Mouse (Mus musculus) embryonic facial prominence, embryonic 12.5 days (tissue): ENCODE measurements around the gene Adamts20. TPM values are rescaled to one million over a fixed set of nuclear protein-coding genes. Genes with fewer than 3 reads are reported as not detected.
"Not testable (repeated sequence)": the region's sequence is repeated elsewhere in the genome, so short reads cannot be mapped to it uniquely, and the experiment has no call there.

ENCODE experiments used
- ATAC-seq: fragments of 200-750 bp; cut with Nextera tagmentation; 2 replicates; pipeline ENCODE4 v1.8.0; 2017; ENCODE audit not compliant: insufficient number of reproducible peaks, insufficient read depth, low FRiP score, low TSS enrichment
- H3K27ac ChIP-seq: fragments of 300-500 bp; sonication (generic); 2 replicates; pipeline ENCODE4 v1.5.1; 2016; ENCODE audit warnings: mild to moderate bottlenecking
- H3K27me3 ChIP-seq: fragments of 300-500 bp; sonication (generic); 2 replicates; pipeline ENCODE4 v1.6.1; 2016; ENCODE audit warnings: mild to moderate bottlenecking, moderate library complexity
- H3K36me3 ChIP-seq: fragments of 300-500 bp; sonication (generic); 2 replicates; pipeline ENCODE4 v1.6.1; 2016; ENCODE audit warnings: mild to moderate bottlenecking
- H3K4me1 ChIP-seq: fragments of 300-500 bp; sonication (generic); 2 replicates; pipeline ENCODE4 v1.6.1; 2016
- H3K4me2 ChIP-seq: fragments of 300-500 bp; sonication (generic); replicated peaks from 2 replicates; pipeline ENCODE4 v1.6.1; 2016; ENCODE audit warnings: mild to moderate bottlenecking, moderate library complexity
- H3K4me3 ChIP-seq: fragments of 300-500 bp; sonication (generic); 2 replicates; pipeline ENCODE4 v1.5.1; 2016; ENCODE audit warnings: mild to moderate bottlenecking
- H3K9ac ChIP-seq: fragments of 300-500 bp; sonication (generic); 2 replicates; pipeline ENCODE4 v1.6.1; 2016; ENCODE audit warnings: mild to moderate bottlenecking, moderate library complexity
- H3K9me3 ChIP-seq: fragments of 300-500 bp; sonication (generic); 2 replicates; pipeline ENCODE4 v1.6.1; 2016; ENCODE audit warnings: mild to moderate bottlenecking, moderate library complexity
- WGBS: fragments of 180-500 bp; shearing (Covaris S2); methylation state at CpG from one replicate; pipeline ENCODE4 v1.1.7; 2016; 5-methylcytosine and 5-hydroxymethylcytosine counted together
- polyA plus RNA-seq: library from polyadenylated mRNA; unstranded; fragments of >200 nt; fragmentation: Nextera tagmentation; extraction: Ambion mirVana; gene quantifications from 2 replicates; pipeline ENCODE4 v1.2.1, GENCODE M21; 2016

The Adamts20 gene
- 11.7 and 12.7 TPM in 2 replicates for polyA plus RNA-seq

DNA sequence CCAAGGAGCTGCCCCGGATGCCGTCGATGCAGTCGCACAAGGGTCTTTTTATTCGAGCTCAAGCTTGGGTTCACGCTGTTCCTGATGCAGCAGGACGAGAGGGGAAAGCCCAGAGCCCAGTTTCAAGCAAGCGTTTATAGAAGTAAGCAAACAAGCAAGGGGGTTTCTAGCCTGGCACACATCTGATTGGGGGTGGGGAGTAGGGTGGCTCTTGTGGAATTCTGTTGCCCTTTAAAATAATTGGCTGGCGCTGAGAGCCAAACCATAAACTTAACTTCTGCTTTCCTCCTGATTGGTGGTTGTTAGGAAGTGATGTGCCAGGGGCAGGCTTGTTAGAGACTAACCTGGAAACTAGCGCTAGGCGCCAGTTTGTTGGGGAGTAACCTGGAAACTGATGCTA is at the start of gene Adamts20:
Adamts20 (minus strand) TSS at position 101 of the 400 bp plus-strand sequence.
- 85% methylated on average over 11 of the region's 11 CpGs for WGBS
- Histone ChIP-seq H3K9ac (no peak within 1 kb of the TSS), H3K36me3 (no peaks in the 10 kb centered on the region), H3K4me3 (no peak within 1 kb of the TSS), H3K4me2 (no peak within 1 kb of the TSS), H3K27ac (no peak within 1 kb of the TSS), H3K9me3 (no peaks in the 10 kb centered on the region), H3K4me1 (peaks cover 7% of the 10 kb centered on the region; the same call in 1 of the 2 replicates), H3K27me3 (no peaks in the 10 kb centered on the region)
- no peak for ATAC-seq

DNA sequence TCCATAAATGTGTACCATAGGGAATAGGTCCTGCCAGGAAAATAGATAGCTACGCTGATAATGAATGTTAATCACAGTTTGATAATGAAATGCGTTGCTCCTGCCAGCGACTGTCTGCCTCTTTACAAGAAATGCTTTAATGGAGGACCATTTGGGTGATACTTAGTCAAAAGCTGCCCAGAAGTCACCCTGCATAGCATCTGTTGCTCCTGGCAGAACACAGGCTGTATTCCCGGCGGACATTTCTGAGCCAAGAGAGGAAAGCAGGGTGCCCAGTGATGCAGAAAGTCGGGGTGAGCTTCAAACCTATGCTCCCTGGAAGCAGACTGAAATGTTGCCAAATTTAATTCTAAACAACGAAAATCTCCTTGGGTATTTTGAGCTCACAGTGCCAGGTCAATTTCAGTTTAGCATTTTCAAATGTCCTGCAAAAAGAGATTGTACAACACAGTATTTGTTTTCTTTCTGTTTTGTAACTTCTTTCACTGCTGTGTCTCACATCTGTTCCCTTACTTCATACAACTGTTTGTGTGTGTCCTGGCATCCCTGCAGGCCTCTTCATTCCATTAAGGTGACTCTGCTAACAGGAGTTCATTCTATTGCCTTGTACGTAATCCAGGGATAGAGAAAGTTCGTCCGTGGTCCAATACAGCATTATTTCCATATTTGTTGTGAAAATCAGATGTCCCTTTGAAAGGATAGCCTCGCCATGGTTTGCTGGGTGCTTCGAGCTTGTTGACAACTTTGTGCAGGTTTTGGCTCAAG is 38.4 kb upstream of the Adamts20 start:
- H3K4me3 ChIP-seq: no peak overlapping the region
- H3K36me3 ChIP-seq: no peaks in the 10 kb centered on the region; the same call in 1 of the 2 replicates
- no peaks in the 10 kb centered on the region for H3K4me1 ChIP-seq
- no peak overlapping the region for H3K9ac ChIP-seq
- H3K9me3 ChIP-seq: no peaks in the 10 kb centered on the region
- ATAC-seq: no peak
- 83% methylated on average over 12 of the region's 12 CpGs for WGBS
- H3K27ac ChIP-seq: no peak overlapping the region
- H3K4me2 ChIP-seq: no peak overlapping the region
- no peaks in the 10 kb centered on the region for H3K27me3 ChIP-seq

DNA sequence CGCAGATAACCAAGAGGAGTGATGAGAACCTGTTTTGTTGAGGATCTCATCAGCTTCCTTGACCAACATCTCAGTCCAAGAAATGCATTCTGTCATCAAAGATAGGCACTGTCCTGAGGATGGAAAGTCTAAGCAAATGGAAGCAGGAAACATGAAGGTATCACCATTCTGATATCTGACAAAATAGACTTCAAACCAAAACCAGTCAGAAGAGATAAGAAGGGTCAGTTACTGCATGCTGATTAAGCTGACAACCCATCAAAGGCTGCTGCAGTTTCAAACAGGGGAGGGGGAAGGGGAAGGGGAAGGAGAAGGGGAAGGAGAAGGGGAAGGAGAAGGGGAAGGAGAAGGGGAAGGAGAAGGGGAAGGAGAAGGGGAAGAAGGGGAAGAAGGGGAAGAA is 34.0 kb upstream of the Adamts20 start:
- Histone ChIP-seq H3K9me3 (no peaks in the 10 kb centered on the region), H3K27ac (no peak overlapping the region), H3K4me3 (no peak overlapping the region), H3K36me3 (no peaks in the 10 kb centered on the region; the same call in 1 of the 2 replicates), H3K4me1 (no peaks in the 10 kb centered on the region), H3K9ac (no peak overlapping the region), H3K4me2 (no peak overlapping the region), H3K27me3 (no peaks in the 10 kb centered on the region)
- 86% methylated on average over 1 of the region's 1 CpGs for WGBS
- no peak for ATAC-seq

DNA sequence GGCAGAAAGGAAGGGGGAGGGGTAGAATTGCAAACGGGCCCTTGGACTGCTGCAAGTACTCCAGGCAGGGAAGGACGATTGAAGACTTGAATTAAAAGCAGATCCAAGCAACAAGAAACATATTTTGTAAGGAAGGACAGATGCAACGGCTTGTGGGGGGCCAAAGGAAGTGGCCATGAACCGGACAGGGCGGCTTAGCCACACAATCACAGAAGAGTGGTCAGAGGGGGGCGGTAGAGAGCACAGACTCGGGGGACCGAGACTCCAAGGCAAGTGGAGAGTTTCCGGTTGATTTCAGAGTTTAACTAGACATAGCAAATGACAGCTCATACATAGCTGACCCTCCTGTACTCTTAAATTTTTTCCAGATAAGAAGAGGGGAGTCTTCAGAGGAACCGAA is 30.7 kb upstream of the Adamts20 start:
- Histone ChIP-seq H3K9ac (no peak overlapping the region), H3K9me3 (no peaks in the 10 kb centered on the region), H3K27ac (no peak overlapping the region), H3K4me2 (no peak overlapping the region), H3K4me3 (no peak overlapping the region), H3K36me3 (no peaks in the 10 kb centered on the region), H3K27me3 (no peaks in the 10 kb centered on the region), H3K4me1 (no peaks in the 10 kb centered on the region)
- no peak for ATAC-seq
- WGBS: 57% methylated on average over 10 of the region's 10 CpGs

DNA sequence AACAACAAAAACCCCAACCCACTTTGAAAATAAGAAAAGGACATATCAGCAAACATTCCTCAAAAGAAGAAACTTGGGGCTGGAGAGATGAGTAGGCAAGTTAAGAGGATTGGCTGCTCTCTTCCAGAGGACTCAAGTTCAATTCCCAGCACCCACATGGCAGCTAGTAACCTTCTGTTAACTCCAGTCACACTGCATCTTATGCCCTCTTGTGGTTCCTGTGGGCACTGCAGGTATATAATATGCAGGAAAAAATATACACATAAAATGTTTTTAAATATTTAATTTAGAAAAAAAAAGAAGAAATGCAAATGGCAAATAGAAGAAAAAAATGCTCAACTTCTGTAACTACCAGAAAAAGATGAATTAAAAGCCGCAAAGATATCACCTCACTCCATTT is 29.2 kb upstream of the Adamts20 start:
- ATAC-seq: no peak
- no peak overlapping the region for H3K4me2 ChIP-seq
- no peaks in the 10 kb centered on the region for H3K27me3 ChIP-seq
- H3K36me3 ChIP-seq: no peaks in the 10 kb centered on the region
- H3K4me3 ChIP-seq: no peak overlapping the region
- H3K9ac ChIP-seq: no peak overlapping the region
- H3K9me3 ChIP-seq: no peaks in the 10 kb centered on the region
- H3K4me1 ChIP-seq: no peaks in the 10 kb centered on the region
- no peak overlapping the region for H3K27ac ChIP-seq
- 98% methylated on average over 1 of the region's 1 CpGs for WGBS

DNA sequence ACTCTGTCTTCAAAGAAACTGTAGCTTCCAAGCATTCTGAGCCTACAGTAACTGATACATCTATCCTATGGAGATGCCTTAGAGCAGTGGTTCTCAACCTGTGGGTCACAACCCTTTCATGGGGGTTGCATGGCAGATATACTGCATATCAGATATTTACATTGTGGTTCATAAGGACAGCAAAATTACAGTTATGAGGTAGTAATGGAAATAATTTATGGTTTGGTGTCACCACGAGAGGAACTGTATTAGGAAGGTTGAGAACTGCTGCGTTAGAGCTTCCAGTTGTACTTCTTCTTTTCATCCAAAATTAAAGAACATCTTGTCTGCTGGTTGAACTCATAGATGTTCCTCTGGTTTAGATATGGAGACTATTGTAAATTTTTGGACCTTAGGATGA is 24.2 kb upstream of the Adamts20 start:
- WGBS: 84% methylated on average over 2 of the region's 2 CpGs
- H3K27me3 ChIP-seq: no peaks in the 10 kb centered on the region
- no peak overlapping the region for H3K4me3 ChIP-seq
- H3K9ac ChIP-seq: no peak overlapping the region
- no peak for ATAC-seq
- H3K4me1 ChIP-seq: no peaks in the 10 kb centered on the region
- no peaks in the 10 kb centered on the region for H3K9me3 ChIP-seq
- no peak overlapping the region for H3K4me2 ChIP-seq
- no peaks in the 10 kb centered on the region for H3K36me3 ChIP-seq
- no peak overlapping the region for H3K27ac ChIP-seq

DNA sequence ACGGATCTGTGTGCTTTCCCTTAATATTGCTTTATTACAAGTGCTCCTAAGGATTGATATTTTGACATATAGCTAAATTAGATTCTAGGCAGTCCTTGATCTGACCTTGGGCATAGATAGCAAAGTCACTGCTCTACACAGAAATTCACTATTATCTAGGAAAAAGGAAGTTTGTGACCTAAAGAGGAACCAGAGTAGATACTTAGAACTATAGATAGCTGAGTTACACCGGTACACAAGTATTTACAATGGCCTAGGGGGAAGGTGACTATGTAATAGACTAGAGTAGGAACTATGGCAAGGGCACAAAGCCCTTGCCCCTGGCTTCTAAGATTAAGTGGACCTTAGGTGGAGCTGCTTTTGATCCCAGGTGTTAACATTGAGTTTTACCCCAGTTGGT is 22.8 kb upstream of the Adamts20 start:
- not testable (repeated sequence) for H3K4me3 ChIP-seq, H3K4me2 ChIP-seq, H3K9ac ChIP-seq, H3K27ac ChIP-seq, ATAC-seq, H3K36me3 ChIP-seq, H3K27me3 ChIP-seq, H3K4me1 ChIP-seq, H3K9me3 ChIP-seq
- WGBS: 85% methylated on average over 2 of the region's 2 CpGs

DNA sequence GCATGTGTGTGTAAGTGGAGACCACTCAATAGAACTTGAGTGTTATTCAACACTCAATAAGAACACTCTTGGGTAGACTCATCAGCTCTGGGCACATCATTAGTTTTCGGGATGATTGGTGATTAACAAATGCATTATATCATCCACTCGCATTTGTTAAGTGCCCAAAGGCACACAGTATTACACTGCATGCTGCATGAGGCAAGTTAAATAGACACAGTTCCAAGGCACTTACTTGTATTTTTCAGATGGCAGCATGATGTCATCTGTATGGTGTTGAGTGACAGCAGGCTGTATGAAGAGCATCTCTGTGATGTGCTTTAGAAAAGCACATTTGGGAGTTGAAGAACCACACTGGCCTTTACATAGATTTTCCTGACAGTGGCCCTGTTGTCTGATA is 17.3 kb upstream of the Adamts20 start:
- H3K27ac ChIP-seq: no peak overlapping the region
- no peak overlapping the region for H3K9ac ChIP-seq
- no peak for ATAC-seq
- H3K4me1 ChIP-seq: peaks cover 17% of the 10 kb centered on the region
- H3K36me3 ChIP-seq: no peaks in the 10 kb centered on the region
- no peak overlapping the region for H3K4me3 ChIP-seq
- H3K4me2 ChIP-seq: no peak overlapping the region
- WGBS: 85% methylated on average over 2 of the region's 2 CpGs
- no peaks in the 10 kb centered on the region for H3K9me3 ChIP-seq
- no peaks in the 10 kb centered on the region for H3K27me3 ChIP-seq

DNA sequence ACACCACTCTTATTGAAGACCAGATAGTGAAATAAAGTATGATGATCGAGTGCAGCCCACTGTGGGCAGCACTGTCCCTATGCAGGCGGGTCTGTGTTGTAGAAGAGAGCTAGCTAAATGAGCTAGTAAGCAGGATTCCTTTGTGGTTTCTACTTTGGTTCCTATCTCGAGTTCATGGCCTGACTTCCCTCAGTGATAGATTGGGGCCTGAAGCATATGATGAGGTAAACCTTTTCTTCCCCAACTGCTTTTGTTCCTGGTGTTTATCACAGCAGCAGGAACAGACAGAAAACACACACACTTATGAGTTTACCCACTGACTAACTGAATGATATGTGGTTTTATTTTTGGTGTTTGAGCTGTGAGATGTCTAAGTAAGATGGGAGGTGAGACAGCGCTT is 15.6 kb upstream of the Adamts20 start:
- Histone ChIP-seq H3K27ac (no peak overlapping the region), H3K9ac (no peak overlapping the region), H3K4me2 (no peak overlapping the region), H3K9me3 (no peaks in the 10 kb centered on the region), H3K4me1 (peaks cover 21% of the 10 kb centered on the region), H3K36me3 (no peaks in the 10 kb centered on the region), H3K4me3 (no peak overlapping the region), H3K27me3 (no peaks in the 10 kb centered on the region)
- 89% methylated on average over 4 of the region's 4 CpGs for WGBS
- no peak for ATAC-seq

DNA sequence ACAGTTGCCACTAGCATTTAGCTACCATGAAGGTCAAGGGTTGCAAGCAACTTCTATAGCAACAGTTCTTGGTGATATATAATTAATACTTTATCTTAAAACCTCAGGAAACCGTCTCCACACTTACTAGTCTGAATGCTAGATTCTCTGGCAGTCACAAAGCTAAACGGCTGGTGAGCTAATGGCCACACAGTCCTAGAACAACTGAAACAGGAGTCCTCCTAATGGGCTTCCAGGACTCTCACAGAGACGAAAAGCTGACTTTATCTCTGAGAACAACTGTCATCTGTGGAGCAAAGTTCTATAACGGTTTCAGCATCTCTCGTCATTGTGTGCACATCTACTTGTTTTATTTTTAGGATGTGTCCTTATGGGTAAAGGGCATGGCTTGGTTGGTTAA is 15.0 kb upstream of the Adamts20 start:
- Histone ChIP-seq H3K4me3 (no peak overlapping the region), H3K4me2 (no peak overlapping the region), H3K27me3 (no peaks in the 10 kb centered on the region), H3K27ac (0 out of 2 replicates have a peak overlapping the region, but pooled peaks have one; percentile 36), H3K4me1 (peaks cover 21% of the 10 kb centered on the region), H3K9ac (no peak overlapping the region), H3K9me3 (no peaks in the 10 kb centered on the region), H3K36me3 (no peaks in the 10 kb centered on the region)
- ATAC-seq: no peak
- 77% methylated on average over 5 of the region's 5 CpGs for WGBS

DNA sequence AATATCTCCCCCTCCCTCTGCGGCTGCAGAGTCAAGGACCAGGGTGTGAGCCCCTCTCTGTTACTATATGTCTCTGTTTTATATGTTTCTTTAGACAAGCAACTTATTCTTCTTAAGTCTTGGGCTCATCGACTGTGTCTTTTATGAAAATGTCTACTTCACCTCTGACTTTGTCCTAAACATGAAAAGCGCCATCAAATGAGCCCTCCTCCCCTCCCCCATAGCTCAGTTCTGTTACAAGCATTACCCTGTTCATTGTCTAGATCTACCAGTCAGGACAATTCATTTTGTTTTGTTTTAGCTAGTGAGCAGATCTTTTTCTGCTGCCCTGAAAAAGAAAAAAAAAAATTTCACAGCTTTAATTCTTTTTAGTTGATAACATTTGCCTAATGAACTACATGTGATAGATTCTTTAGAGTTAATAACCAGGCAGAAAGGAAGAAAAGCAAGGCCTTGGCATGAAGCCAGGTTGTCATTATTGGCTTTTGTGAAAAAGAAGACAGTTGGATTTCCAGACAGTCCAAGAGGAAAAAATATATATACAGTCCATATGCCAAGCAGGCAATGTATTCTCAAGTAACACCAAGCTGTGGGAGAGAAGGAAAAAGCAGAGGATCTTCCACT is 14.4 kb upstream of the Adamts20 start:
- H3K4me2 ChIP-seq: no peak overlapping the region
- WGBS: 55% methylated on average over 3 of the region's 3 CpGs

DNA sequence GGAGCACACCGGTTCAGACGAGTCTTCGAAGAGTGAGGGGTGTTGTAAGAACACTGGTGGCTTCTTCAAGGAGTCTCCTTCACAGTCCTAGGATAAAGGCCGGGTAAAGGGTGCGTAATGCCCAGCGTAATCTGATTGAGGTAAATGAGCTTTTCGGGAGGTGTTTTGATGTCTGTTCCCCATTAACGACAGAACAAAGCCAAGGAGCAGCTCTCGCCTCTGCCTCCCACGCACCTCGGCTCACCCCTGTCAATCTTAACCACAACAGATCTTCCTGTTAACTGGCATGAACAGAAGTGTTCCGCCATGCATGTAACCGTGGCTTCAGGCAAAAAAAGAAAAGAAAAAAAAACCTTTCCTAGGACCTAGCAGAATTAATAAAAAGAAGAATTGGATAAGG is 13.5 kb upstream of the Adamts20 start:
- H3K36me3 ChIP-seq: no peaks in the 10 kb centered on the region
- no peak overlapping the region for H3K9ac ChIP-seq
- 23% methylated on average over 13 of the region's 13 CpGs for WGBS
- ATAC-seq: no peak
- H3K27me3 ChIP-seq: no peaks in the 10 kb centered on the region
- H3K27ac ChIP-seq: peak overlapping the region; percentile 58; the same call in 1 of the 2 replicates
- H3K4me2 ChIP-seq: no peak overlapping the region
- H3K4me1 ChIP-seq: peaks cover 21% of the 10 kb centered on the region
- H3K9me3 ChIP-seq: no peaks in the 10 kb centered on the region
- H3K4me3 ChIP-seq: no peak overlapping the region

More for the DNA sequence above, 14.4 kb upstream of the Adamts20 start:
- H3K9ac ChIP-seq: no peak overlapping the region
- H3K36me3 ChIP-seq: no peaks in the 10 kb centered on the region
- 0 out of 2 replicates have a peak overlapping the region, but pooled peaks have one; percentile 36 for H3K27ac ChIP-seq
- no peaks in the 10 kb centered on the region for H3K9me3 ChIP-seq
- H3K27me3 ChIP-seq: no peaks in the 10 kb centered on the region
- H3K4me1 ChIP-seq: peaks cover 21% of the 10 kb centered on the region
- ATAC-seq: no peak
- H3K4me3 ChIP-seq: no peak overlapping the region
